Mouse (Mus musculus): Measurements from ENCODE around the gene Srxn1.

Srxn1 gene

DNA sequence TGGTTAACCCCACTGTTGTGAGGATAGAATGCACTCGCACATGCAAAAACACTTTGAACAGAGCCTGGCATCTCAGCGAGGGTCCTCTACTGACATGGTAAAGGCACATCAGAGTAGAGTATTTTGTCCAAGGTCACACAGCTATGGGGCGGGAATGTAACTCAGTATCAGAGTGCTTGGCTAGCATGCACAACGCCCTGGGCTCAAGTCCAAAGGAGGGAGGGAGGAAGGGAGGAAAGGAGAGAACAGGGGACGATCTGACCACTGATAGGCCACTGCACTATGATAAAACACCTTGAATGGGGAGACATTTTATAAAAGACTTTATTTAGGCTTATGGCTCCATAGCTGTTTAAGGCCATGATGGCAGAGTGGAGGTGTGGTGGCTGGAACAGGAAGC lies 15.7 kb upstream of the Srxn1 start:
- DNase-seq (ENCODE audit: low spot score in 2 of 2) = no peak

DNA sequence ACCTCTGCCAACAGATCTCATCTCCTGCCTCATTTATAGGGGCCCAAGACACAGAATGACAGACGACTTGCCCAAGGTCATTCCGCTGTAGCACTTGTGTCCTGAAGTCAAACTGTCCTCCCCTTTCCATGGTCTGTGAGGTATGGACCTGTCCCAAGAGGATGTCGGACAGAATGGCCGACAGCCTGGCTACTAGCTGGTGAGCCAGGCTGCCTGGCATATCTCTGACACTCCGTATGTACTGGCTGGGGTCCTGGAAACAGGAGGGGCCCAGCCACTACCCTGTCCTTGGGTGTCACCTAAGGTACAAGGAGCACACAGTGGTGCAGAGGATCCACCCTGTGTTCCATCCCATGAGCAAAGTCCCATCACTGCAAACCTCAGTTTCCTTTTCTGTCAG lies 14.8 kb upstream of the Srxn1 start:
- no peak for DNase-seq (ENCODE audit: low spot score in 2 of 2)

DNA sequence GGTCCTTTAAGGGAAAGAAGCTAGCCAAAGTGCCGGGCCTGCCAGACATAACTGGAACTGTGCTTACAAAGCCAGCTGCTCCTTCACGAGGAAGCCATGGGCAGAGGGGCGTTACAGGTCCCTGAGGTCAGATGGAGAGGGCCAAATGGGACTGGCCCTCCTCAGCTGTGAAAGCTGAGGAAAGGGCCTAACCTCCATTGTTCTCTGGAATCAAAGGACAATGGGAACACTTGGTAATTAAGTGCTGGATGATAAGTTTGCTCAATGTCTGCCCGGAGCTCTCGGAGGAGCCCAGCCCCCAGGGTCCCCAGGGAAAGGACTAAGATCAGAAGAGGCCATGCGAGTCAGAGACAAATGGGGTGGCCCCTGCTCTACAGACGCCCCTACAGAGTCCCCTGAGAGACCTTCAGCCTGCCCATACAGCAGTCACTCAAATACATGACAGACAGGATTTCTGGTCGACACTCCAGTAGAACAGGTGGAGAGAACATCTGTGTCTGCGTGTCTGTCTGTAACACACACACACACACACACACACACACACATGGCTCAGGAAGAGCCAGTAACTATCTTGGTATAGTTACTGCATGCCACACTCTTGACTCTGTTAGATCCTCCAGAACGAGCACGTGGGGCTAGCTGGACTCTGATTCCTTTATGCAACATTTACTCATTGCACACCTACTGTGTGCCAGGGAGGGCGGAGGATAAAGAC lies 13.8 kb upstream of the Srxn1 start:
- DNase-seq (ENCODE audit: low spot score in 2 of 2) = no peak

DNA sequence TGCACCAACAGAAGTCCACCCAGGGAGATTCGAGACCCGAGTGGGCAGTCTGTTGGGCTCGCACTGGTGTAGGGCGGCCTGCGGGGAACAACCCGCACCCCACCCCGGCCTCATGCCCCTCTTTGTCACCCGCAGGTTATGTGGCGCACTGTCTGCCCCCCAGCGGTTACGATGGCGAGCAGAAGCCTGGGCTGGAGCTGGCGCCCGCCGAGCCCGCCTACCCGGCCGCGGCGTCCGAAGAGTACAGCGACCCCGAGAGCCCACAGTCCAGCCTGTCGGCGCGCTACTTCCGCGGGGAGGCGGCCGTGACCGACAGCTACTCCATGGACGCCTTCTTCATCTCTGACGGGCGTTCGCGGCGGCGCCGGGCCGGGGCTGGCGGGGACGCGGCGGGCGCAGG lies 12.4 kb upstream of the Srxn1 start:
- DNase-seq (ENCODE audit: low spot score in 2 of 2) = no peak

DNA sequence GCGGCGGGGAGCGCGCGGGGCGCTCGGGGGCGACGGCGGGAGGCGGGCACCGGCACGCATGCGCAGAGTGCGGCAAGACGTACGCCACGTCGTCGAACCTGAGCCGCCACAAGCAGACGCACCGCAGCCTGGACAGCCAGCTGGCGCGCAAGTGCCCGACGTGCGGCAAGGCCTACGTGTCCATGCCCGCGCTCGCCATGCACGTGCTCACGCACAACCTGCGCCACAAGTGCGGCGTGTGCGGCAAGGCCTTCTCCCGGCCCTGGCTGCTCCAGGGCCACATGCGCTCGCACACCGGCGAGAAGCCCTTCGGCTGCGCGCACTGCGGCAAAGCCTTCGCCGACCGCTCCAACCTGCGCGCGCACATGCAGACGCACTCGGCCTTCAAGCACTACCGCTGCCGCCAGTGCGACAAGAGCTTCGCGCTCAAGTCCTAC lies 11.9 kb upstream of the Srxn1 start:
- no peak for DNase-seq (ENCODE audit: low spot score in 2 of 2)

DNA sequence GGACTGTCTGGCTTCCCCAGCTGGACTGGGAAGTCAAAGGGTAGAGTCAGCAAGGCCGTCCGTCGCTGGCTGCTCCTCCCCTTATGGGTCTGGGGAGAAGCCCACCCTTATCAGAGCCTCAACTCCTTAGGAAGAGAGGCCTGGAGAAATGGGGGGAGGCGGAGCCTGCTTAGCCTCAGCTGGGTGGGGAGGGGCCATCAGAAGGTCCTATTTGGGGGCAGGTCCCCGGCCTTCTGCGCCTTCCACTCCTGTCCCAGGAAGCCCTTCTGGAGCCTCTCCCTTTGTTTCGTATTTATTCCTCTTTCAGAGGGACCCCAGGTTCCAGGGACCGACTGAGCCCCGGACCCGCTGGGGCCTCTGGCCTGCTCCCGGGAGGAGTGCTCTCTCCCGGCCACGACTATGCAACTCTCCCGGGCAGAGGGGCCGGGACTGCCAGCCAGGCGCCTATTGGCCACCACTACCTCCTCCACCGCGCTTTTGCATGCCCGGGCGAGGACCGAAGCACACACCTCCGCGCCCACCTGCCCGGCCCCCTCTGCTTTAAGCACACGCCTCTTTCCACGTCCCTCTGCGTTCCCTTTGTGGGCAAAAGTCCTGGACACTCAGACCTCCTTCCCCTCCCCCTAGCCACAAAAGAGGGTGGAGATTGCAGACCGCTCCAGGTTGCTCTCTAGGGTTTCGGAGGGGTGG lies 10.3 kb upstream of the Srxn1 start:
- DNase-seq (ENCODE audit: low spot score in 2 of 2) = no peak

DNA sequence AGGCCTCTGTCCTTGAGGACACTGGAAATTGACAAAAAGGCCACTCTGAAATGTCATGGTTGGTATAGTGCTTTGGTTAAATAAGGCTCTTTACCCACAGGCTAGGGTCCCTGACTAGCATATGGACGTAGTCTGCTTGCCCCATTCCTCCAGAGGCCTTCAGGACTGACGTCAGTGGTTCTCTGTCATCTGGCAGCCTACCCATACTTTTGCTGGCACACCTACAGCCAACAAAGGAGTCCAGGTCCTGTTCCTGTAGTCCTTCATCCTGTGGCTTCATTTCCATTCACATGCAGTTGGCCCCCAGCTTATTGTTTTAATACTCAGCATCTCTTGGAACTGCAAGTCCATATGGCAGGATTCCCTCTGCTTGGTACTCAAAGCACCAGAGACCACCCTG lies 8.4 kb upstream of the Srxn1 start:
- DNase-seq (ENCODE audit: low spot score in 2 of 2) = no peak

DNA sequence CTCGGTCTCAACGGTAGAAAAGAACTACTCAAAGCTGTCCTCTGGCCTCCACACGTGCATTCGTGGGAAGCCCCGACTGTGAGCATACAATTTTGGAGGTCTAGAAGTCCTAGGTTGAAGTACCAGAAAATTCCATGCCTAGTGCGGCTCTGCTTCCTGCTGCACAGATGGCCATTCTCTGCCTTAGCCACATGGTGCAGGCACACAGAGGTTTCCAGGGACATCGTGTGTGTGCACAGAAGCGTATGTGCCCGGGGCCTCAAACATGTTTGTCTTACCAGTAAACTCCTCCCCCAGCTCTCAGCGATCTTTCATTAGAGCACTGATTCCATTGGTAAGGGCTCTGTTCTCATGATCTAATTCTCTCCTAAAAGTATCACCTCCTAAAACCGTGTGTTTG lies 7.4 kb upstream of the Srxn1 start:
- no peak for DNase-seq (ENCODE audit: low spot score in 2 of 2)

DNA sequence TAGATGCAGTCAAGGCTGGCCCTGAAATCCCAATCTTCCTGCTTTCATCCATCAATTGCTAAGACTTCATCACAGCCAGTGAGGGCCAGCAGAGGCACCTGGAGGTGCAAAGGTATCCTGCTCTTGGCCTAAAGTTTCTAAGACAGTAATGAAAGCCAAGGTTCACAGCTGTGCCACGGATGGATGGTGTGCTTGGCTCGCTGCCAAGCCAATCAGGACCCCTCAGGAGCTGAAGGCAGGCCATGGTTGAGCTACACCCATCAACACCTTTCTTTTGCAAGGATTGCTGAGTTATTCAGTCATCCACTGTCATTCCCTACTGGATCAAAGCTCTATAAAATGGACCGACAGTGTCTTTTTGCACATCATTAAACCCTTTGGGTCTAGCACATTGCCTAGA lies 5.8 kb upstream of the Srxn1 start:
- DNase-seq (ENCODE audit: low spot score in 2 of 2) = no peak

DNA sequence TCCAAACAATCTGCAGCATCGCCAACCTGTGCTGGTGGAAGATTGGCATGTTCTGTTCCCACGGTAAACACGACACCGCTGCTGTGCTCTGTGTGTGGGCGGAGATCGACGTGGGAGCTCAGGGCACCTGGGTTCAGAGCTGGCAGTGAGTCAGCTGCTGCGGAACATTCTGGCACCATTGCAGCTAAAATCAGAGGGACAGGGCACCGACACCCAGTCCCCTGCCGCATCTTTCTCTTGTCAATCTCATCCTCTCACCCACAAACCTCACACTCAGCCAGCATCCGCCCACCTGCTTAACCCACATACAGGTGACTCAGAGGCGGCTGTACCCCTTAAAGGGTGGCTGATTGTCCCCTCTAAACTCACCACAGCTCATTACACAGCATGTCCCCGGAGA lies 3.6 kb upstream of the Srxn1 start:
- no peak for DNase-seq (ENCODE audit: low spot score in 2 of 2)

DNA sequence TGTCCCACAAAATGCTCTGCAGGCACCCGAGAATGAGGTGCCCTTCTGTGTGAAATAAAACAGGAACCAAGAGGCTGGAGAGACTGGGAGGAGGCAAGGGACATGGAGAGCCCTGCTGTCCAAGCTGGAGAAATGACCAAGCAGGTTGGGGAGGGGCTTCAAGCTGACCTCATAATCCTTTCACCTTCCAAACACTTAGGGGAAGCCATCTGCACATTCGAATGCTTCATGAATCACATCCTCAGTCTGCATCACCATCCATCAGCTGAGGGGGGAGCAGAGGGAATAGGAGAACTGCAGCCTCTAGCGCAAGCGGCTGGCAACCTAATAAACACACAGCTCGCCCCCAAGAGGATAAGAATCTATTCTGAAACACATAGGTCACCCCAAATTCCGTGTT lies 2.9 kb upstream of the Srxn1 start:
- no peak for DNase-seq (ENCODE audit: low spot score in 2 of 2)

DNA sequence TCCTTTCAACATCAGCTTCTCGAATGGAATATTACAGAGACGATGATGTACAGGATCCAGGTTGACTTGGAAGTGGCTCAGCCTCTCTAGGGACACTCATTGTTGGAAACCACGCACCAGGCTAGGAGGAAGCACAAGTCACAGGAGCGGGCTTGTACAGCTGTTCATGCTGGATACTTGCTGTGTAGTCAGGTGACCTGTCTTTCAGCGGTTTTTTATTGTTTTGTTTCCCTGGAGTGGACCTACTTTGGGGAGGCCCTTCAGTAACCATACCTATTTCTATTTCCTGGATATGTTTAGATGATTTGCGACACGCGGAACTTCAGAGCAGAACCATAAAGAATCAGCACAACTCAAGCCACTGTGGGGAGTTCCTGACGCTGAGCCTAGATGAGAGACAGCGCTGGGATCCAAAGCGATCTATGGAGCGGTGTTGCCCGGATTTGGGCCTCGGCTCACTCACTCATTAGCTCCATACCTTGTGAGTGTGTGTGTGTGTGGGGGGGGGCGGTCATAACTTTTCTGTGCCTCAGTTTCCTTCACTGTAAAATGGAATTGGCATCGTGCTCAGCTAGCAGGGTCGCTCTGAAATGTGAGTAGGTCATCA lies 502 bp upstream of the Srxn1 start:
- DNase-seq (ENCODE audit: low spot score in 2 of 2) = no peak

DNA sequence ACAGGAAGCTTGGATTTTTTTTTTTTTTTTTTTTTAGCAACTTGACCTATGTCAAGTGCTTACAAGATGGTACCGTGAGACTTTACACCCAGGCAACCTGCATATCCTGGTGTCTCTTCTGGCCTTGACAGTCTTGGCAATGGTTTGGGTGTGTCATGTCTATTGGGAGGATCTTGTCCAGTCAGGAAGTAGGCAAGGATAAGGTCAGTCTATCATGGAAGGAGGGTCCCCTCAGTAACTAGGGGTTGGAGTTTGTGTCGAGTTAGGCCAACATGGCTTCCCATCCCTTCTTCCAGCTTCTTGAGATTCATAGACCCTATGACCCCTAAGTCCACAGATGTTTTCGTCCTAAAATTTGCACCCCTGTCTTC lies 894 bp downstream of the Srxn1 start:
- no peak for DNase-seq (ENCODE audit: low spot score in 2 of 2)

DNA sequence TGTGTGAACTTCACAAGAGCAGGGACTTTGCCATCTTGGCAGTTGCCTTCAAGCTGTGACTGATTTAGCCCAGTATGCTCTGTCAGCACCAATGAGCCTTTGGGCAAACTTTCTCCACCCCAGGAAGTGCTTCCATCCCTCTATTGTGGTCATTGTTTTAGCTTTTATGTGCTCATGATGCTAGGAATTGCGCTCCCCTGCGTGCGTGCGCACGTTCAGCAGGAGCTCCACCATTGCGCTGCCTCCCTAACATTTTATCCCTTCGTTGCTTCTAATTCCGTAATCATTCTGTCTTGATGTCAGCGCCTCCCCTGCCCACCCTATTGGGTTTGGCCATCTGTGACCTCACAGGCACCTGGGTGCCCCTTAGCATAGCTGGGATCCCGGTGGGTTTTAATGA lies 1.3 kb downstream of the Srxn1 start:
- DNase-seq (ENCODE audit: low spot score in 2 of 2) = no peak

DNA sequence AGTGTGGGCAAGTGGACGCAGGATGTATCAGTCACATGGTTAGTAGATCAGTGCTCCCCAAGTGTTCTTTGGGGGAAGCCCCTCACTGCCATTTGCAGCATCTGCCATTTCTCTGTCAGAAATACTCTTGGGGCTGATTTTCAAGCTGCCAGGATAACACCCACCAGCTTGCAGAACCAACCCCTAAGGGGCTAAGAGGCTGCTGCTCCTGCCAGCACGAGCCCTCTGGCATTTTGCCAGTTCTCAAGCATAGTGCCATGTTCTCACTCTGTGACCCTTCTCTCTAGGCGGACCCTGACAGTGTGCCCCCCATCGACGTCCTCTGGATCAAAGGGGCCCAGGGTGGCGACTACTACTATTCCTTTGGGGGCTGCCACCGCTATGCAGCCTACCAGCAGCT lies 3.4 kb downstream of the Srxn1 start:
- DNase-seq (ENCODE audit: low spot score in 2 of 2) = no peak

DNA sequence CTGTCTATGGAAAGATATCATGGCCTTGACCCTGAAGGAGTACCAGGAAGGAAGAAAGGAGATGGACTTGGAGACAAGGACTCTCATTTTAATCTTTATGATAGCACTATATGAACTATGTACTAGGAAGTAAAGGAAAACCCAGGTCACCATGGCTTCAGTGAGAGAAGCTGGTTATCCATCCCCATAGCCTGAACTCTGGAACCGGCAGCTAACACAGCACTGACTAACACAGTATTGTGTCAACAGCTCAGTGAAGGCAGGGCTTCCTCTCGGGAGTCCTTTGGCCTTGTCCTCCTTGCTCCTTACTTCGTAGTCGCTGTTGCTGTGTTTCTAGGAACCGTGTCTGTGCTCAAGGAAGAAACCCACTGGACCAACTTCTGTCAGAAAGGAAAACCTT lies 4.1 kb downstream of the Srxn1 start:
- DNase-seq (ENCODE audit: low spot score in 2 of 2) = no peak

DNA sequence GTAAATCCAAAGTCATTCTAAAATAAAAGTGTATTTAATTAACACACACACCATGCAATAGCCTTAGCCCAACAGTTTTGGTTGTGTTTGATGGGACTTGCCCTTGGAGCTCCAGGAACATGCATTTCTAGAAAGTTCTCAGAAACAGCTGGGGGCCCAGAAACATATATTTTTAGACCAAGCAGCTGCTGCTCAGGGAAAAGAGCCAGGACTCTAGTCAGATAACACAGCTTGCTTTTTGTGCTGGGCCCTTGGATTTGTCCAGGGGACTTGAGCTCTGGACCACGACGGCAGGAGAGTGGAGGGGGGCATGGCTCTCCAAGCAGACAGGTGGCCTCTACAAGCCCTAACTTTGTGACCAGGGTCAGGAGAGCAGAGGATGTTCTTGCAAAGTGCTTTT lies 6.0 kb downstream of the Srxn1 start:
- no peak for DNase-seq (ENCODE audit: low spot score in 2 of 2)

DNA sequence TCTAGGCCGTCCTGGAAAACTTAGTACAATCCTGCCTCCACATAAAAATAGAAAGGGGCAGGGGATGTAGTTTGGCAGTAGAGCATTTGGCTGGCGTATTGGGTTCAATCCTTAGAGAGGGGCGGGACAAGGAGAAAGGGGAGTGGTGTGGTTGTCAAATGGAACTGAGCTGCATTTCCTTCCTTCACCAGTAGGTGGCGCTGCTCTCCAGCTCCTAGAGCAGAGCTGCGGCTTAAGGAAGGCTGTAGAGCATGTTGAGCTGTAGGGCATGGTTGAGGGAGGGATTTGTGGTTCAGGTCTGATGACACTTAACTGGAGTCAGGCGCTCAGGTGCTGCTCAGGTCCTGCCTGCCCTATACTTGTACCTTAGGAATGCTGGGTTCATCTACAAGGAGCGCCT lies 6.6 kb downstream of the Srxn1 start:
- DNase-seq (ENCODE audit: low spot score in 2 of 2) = peak; percentile 76 to 86

DNA sequence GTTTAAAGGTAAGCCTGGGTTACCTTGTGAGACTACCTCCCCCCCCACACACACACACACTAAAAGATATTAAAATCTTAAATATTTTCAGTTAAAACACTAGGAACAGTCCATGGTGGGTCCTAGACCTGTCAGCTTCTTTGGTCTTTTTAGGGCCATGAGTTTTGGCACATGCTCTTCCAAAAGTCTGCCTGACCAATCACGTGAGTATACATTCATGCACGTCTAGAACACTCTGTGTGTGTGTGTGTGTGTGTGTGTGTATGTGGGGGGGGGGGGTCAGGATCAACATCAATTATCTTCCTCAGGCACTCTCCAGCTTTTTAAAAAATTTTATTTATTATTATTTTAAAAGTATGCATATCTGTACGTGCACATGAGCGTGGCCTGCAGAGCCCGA lies 7.2 kb downstream of the Srxn1 start:
- no peak for DNase-seq (ENCODE audit: low spot score in 2 of 2)

DNA sequence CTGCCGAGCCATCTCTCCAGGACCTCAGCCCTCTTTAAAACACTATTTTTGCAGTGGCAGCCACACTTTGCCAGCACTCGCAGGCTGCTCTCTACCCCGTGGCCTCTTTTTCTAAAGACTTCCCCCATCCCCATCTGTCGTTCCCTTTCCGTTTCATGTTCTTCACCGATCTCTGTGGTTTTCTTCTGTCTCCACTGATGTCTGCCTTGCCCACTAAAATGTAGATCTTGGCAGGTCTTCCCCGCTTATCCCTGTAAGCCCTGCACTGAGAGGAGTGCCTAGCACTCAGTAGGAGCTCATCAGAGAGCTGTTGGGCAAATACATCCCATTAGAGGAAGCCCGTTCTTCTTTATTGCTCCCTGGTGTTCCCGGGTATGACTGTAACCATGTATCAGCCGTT lies 7.7 kb downstream of the Srxn1 start:
- DNase-seq (ENCODE audit: low spot score in 2 of 2) = no peak

DNA sequence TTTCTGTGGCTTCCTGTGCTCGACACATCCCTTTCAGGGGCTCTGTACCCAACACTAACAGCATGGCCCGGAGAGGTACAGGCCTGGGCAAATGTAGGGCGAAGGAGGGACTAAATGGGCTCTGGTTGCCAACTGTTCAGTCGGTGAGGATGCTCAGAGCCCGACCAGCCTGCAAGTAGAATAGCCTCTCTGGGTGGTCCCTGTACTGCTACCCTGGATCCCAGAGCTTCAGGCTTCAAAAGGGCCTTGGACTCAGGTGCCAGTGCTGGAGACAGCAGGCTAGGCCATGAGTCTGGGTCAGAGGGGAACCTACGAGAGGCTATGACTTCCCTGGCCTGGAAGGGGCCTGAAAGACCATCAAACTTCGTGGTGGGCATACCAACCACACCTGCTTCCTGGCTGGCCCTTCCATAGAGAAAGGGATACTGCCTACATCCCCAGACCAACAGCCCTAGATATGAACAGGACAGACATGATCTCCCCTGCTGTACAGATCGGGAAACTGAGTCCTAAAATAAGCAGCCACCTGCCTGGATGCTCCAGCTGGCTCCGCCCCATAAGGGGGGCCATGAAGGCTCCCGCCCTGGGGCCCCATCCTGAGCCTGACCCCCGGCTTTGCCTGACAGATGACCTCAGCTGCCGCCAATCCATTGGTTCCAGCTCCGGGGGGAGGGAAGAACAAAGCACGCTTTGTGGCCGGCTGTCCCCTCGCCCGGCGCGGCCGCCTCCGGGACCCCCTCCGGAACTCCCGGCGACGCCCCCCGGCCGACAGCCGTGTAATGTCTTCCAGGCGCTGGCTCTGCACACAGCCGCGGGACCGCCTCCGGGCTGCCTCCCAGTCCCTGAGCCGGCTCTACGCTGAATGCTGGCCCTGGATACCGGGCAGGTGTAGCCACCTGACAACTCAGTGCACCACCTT lies 9.0 kb downstream of the Srxn1 start:
- no peak for DNase-seq (ENCODE audit: low spot score in 2 of 2)

DNA sequence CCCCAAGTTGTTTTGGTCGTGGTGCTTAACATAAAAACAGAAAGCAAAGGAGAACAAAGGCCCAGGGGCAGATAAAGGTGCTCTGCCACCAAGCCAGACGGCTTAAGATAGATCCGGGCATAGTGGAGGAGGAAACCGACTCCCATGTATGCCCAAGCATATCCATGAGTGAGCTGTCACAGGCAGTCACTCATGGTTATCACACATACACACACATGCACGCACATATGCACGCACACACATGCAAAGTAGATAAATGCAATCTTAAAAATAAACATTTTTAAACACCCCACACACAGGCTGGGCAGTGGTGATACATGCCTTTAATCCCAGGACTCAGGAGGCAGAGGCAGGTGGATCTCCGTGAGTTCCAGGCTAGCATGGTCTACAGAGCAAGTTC lies 12.4 kb downstream of the Srxn1 start:
- DNase-seq (ENCODE audit: low spot score in 2 of 2) = no peak

Measured in spleen, postnatal 14 days (tissue).